Mouse (Mus musculus) cerebellum, adult 2 months (tissue): ENCODE results near the gene Armc2.

ENCODE experiments used
- CTCF ChIP-seq: fragments of 200-500 bp; IDR thresholded peaks from 2 replicates; pipeline ENCODE4 v1.5.1; 2011; ENCODE audit warnings: low read depth, mild to moderate bottlenecking, control low read depth, low read length, moderate library complexity, borderline replicate concordance; ENCODE audit not compliant: insufficient read depth
- POLR2A ChIP-seq: fragments of 200-500 bp; IDR thresholded peaks from 2 replicates; pipeline ENCODE4 v1.6.1; 2011; ENCODE audit warnings: low read length, control low read depth, borderline replicate concordance; ENCODE audit not compliant: insufficient read depth

GRCm38 (mm10) chr10:41890537-41890936, 127.7 kb downstream of the Armc2 start:
- TF ChIP-seq CTCF (no peak), POLR2A (no peak)
